Mouse (Mus musculus): ENCODE results near the gene Smg9.
A peak's percentile ranks its signal among the peaks of the same experiment; 100 is the strongest.

The Smg9 gene

DNA sequence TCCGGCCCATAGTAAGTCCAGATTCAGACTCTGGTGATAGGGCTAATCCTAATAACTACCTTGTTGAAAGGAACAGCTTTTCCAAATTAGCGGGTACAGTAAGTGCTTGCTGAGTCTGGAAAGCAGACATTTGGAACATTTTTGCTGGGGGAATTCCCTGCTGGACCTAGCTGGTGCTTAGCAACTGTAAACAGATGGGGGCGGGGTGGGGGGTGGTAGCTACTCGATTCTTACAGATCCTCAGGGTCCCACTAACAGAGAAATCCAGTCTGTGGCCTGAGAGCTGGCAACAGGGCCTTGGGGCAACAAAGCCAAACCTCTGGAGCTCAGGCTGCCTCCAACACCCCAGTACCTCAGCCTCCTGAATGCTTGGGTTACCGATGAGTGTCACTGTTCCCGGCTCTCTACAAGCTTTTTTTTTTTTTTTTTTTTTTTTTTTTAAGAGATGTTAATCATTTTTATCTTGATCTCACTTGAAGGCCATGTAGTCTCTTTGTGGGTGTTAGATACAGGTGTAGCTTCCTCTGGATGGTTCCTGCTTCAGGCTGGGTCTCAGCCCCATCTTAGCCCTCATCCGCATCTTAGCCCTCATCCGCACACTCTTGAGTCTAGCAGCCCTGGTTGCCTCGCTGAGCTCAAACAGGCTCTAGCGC is 21.2 kb upstream of the Smg9 start:
- no peak for DNase-seq

DNA sequence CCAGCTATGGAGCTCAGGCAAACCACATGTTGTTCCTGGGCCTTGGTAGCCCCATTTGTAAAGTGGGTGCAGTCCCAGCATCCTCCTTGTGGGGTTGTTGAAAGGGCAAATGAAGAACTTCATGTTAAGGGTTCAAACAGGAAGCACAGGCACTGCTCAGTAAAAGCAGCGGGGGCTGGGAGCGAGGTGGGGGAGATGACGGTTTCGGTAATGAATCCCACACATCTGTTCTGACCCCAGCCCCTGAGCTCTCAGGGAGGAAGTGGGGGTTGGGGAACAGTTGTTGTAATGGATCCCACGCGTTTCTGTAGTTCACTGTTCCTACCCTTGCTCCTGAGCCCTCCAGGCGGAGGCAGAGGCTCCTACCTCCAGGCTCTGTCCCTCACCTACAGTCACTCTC is 19.5 kb upstream of the Smg9 start:
- DNase-seq, result no peak

DNA sequence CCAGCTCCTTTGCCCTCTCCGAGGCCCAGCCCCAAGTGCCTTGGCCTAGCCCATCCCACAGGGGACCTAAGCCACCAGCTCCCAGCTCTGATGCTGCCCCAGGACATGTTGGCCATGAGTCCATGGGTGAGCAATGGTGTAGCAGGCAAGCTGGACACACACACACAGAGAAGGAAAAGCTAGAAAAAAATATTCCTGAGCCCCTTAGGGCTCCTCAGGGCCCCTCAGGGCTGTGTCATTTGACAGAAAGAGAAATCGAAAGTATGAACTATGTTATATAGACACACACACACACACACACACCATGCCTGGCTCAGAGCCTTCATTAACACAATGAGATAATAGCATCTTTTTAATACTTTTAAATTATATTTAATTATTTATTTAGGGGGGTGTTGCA is 19.0 kb upstream of the Smg9 start:
- DNase-seq, result no peak

DNA sequence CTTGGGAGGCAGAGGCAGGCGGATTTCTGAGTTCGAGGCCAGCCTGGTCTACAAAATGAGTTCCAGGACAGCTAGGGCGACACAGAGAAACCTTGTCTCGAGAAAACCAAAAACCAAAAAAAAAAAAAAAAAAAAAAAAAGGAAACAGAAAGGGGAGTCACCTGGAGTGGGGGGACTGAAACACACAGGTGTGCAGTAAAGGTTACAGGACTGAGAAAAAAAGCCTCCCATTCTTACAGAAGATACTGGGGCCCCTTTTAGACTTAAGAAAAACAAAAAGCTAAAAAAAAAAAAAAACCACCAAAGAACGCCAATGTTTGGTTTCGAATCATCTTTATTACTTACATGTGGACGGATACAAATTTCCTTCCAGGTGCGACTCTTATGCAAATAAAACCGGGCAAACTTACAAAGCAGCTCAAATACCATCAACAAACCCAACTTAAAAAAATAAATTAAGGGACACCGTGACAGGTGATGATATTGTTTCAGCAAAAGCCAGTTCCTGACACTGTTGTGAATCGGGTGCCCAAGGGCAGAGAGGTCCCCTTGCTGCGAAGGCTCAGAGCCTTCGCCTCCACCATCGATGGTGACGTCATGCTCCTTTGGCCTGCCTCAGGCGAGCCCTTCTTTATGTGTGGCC is 16.6 kb upstream of the Smg9 start:
- no peak for DNase-seq

DNA sequence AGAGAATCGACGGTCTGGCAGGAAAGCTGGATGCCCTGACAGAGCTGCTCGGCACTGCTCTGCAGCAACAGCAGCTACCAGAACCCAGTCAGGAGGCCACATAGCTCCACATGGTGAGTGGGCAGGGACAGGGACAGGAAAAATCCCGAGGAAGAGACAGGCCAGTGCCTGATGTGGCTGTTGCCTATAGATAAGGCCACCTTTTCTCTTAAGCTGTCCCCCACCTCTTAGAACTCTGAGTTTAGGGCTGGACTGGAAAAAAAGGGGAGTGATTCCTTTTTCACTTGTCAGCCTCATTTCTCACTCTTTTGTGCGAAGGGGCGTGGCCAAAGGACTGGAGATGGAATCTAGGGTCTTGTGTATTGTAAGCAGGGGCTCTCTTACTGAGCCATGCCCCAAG is 15.3 kb upstream of the Smg9 start:
- DNase-seq, result no peak

DNA sequence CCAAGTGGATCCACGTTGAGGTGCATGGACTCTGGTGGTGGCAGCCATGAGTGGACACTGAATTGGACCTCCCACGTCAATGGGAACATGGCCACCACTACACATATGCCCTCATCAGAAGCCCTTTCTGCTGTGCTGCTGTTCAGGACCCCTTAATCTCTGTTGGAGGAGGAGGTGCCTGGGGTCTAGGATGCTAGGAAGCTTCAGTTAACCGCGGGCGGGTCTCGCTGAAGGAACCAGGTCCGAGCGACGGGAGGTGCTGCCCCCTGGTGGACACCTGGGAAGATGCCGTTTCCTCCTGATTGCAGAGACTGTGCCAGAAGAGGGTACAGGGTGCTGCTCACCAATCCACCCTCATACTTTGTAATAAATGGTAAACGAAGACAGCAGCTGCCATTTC is 14.6 kb upstream of the Smg9 start:
- peak; percentile 66 for DNase-seq

DNA sequence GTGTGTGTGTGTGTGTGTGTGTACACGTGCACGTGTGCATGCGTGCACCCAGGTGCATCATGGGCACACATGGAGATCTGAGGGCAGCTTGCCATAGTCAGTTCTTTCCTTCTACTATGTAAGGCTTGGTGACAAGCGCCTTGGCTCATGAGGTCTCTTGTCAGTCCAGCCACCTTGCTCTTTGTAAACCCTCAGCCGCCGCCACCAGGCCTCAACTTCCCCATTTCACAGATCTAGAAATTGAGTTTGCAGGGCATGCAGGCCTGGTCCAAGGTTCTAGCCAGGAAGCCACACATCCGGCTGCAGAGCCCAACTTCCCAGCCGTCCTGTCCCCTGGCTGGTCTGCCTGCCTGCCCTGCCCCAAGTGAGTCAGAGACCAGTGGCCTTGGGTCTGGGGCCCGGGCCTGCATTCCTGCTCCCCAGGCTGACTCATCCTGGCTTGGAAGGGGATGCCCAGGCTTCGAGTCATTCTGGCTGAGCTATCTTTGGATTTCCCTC is 12.3 kb upstream of the Smg9 start:
- DNase-seq, result no peak

DNA sequence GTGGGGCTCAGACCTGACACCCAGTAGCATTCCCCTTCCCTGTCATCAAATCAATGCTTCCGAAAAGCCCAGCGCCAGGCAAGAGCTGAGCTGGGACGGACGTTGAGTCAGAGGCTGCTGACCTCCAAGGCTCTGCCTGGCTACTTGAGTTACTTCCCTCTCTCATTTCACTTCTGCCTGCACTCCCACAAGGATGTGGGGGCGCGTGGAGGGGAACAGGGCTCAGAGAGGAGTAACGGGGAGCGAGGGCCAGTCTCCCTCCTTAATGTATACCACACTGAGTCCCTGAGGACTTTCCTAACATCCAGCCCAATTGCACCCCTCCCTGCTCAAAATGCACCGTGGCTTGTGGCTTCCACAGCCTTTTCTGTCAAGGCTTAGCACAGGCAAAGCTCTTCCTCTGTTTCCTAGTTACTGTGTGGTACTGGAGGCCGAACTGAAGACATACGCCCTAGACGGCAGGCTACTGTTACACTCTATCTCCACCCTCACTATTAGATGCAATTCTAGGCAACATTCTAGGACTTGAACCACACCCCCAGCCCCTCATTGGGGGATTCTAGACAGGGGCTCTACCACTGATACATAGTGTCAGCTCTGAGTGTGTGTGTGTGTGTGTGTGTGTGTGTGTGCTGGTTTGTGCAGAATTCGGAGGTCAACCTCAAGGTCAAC is 9.8 kb upstream of the Smg9 start:
- DNase-seq, result no peak

DNA sequence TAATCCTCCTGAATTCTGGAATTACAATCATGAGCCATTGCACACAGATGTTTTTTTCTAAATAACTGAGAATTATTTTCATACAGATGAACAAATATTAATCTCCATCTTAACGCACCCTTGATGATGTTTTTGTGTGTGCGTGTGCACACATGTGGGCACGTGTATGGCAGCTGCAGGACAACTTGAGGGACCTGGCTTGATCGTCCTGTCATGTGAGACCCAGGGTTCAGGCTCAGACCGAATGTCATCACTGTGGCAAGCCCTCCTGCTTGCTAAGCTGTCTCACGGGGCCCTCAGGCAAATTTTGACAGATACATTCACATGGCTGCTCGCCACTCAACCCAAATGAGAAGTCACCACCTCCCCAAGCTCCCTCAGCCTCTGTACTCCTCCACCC is 8.9 kb upstream of the Smg9 start:
- DNase-seq, result no peak

DNA sequence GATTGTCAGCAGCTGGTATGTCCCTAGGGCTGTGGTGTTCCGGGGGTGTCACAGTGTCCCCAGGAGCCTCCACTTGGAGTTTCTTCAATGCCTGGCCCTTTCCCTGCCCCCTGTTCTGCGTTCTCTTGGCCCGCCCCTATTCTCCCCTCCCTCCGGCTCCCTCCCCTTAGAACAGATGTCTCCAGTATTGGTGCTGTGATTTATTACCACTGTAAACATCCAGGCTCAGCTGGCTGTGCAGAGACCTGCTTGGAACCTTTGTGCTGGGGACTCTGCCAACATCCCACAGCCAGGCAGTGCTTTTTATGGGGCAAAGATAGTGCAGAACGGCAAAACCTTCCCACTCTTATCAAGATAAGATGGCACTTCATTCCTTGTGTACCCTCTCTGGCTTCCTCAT is 8.3 kb upstream of the Smg9 start:
- DNase-seq, result no peak

DNA sequence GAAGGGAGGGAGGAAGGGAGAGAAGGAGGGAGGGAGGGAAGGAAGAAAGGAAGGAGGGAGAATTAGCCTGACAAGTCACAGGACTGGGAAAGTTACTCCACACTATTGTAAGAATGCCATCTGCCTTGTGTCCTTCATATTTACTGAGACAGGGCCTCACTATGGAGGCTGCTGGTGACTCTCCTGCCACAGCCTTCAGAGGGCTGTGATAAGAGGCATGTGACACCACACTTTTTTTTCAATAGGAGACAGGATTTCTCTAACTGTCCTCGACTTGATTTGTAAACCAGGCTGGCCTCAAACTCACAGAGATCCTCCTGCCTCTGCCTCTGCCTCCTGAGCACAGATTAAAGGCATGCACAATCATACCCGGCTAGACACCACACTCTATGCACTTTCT is 7.7 kb upstream of the Smg9 start:
- no peak for DNase-seq

DNA sequence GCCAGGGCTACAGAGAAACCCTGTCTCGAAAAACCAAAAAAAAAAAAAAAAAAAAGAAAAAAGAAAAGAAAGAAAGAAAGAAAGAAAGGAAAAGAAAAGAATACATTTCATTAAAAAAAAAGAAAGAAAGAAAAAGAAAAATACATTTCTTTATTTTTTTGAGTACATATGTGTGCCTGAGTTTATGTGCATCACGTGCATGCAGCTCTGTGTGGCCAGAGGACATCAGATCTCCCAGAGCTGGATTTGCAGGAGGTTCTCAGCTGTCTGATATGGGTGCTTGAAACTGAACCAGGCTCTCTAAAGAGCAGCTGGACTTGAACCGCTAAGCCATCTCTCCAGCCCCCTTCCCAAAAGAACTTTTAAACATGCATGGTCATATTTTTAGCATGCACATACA is 5.4 kb upstream of the Smg9 start:
- DNase-seq, result no peak

DNA sequence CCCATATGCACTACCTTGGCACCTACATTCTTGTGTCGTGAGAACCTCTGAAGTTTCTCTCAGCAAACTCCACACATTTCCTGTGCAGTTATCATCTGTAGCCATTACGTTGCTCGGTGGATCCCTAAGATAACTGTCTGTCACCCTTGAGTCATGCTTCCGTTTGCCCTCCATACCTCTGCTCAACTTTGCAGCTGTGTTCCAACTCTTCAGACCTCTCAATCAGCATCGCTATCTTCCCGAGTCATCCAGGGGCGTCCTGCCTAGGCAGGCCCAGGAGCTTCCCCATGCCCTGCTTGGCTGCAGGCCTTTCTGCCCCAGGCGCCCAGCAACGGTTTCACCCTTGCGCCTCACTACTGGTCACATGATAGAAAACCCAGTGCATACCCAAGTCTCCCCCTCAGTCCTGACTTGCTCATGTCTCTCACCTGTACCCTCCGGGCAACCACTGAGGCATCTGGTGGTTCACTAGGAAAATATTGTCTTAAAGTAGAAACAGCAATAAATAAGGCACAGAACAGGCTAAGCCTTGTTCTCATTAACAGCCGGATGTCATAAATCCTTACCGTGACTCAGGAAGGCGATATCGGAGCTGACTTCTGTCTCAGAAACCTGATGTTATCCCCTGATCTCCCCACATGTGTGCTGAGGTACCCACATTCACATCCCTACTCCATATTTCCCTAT is 4.8 kb upstream of the Smg9 start:
- no peak for DNase-seq

DNA sequence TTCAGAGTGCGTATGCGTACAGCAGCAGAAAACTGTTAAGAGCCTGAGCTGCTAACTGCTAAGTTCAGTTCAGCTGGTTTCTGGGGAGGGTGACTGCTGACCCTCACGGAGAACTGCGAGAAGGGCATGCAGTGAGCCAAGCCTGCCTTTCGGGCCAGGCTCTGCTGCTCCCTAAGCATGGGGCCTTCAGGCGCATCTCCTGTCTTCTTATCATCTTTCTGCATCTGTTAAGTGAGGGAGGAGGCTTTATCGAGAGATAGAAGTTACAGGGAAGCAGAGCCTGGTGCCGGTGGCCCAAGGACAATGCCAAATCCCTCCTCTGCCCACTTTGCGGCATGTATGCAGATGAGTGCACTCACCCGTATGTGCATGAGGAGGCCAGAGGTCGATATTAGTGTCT is 2.6 kb upstream of the Smg9 start:
- no peak for DNase-seq

DNA sequence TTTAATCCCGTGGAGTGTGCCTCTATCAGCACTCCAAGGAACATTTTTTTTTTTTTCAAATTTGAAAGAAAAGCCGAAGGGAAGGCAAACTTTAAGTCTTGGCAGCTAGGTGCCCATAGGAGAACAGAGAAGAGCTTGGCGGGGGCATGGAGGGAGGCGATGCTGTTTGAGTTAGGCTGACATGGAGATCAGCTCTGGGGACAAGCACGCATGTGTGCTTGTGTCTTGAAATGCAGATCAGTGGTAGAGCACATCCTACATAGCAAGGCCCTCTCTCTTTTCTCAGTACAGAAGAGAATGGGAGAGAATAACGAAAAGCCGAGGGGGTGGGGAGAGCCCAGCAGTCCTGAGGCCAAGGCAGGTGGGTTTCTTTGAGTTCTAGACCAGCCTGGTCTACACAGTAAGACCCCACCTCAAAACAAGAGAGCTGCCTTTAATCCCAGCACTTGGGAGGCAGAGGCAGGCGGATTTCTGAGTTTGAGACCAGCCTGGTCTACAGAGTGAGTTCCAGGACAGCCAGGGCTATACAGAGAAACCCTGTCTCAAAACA is 980 bp upstream of the Smg9 start:
- DNase-seq, result peak; percentile 61

DNA sequence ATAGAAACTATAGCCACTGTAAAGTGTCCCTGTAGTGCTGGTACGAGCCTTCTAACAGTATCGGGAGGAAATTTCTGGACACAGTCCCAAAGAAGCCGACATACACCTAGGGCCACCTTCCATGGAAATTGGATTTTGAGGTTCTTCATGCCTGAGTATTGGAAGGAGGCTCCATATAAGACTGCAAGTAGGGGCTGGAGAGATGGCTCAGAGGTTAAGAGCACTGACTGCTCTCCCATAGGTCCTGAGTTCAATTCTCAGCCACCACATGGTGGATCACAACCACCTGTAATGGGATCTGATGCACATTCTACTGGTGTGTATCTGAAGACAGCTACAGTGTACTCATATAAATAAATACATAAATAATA is 648 bp downstream of the Smg9 start:
- no peak for DNase-seq

DNA sequence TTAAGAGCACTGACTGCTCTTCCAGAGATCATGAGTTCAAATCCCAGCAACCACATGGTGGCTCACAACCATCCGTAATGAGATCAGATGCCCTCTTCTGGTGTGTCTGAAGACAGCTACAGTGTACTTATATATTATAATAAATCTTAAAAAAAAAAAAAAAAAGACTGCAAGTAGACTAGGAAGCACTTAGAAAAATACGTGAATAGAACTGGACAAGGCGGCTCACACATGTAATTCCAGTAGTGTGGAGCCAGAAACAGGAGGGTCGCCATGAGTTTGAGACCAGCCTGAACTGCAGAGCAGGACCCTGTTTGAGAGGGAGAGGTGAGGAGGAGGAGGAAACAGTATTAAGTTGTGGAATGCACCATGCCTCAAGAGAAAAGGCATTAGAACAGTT is 1.1 kb downstream of the Smg9 start:
- peak; percentile 46 for DNase-seq

DNA sequence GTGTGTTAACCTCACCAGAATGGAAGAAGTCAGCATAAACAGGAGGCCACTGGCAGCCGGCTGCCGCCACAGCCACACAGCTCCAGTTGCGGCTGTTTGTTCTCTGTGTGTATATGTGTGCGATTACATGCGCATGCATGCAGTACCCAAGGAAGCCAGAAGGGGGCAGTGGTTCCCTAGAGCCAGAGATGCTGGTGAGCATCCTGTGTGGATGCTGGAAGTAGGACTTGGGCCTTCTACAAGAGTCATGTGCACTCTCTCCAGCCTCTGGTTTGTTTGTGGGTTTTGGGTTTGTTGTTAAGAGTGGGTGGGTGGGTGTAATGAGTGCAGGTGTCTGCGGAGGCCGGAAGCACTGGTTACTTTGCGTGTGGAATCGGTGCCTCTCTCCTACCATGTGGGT is 3.4 kb downstream of the Smg9 start:
- DNase-seq, result no peak

DNA sequence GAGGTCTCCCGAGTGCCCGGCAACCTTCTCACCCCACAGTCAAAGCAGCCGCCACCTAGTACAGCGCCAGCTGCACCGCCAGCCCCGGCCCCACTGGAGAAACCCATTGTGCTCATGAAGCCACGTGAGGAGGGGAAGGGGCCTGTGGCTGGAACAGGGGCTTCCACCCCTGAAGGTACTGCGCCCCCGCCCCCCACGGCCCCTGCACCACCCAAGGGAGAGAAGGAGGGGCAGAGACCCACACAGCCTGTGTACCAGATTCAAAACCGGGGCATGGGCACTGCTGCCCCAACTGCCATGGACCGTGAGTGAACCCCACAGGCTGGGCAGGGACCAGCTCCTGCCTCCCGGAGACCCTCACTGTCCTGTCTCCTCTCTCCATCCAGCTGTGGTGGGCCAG is 6.2 kb downstream of the Smg9 start:
- peak; percentile 39 for DNase-seq

DNA sequence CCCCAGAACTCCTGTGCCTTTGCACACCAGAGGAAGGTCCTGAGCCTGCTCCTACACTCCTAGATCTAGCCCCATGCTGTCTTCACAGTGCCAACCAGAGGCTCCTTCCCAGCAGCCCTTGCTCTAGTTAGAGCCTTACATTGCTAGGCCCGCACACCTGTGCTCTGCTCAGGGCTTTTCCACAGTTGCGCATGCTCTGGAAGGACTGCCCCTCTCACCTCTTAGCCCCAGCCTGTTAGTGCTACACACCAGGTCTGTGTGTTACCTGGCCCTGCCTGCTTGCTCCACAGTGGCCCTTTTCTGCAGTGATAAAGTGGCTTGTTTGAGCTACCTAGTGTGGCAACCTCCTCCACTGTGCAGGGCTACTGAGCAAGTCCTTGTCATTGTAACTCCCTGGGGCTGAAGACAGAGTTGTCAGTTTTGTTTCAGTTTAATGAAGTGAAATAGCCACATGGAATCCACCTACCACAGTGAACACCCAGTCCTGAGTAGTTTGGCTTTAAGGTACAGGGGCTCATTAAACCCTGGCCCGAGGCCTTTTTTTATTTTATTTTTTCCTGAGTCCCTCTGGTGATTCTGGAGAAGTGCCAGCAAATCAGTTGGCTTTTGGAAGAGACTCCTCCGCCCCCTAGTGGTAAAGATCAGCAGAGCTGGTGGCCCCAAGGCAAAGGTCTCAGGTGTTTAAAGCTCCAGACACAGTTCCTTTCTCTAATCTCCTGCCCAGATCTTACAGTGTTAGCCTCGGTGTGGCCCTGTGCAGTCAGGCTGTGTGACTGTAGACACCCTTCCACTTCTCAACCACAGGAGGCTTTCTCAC is 7.3 kb downstream of the Smg9 start:
- peak; percentile 93 for DNase-seq

DNA sequence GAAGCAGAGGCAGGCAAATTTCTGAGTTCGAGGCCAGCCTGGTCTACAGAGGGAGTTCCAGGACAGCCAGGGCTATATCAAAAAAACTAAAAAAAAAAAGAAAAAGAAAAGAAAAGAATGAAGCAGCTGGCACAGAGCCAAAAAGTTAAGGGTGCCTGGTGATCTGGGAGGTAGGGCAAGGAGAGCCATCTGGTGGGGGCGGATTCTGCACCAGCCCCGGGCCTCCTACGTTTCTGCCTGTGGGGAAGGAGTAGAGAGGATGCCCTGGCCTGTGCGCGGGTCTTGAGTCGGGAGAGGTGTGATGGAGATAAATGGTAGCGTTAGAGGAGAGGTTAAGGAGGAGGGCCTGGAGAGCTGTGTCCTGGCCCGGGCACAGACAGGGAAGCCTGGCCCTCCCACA is 8.8 kb downstream of the Smg9 start:
- peak; percentile 53 for DNase-seq

DNA sequence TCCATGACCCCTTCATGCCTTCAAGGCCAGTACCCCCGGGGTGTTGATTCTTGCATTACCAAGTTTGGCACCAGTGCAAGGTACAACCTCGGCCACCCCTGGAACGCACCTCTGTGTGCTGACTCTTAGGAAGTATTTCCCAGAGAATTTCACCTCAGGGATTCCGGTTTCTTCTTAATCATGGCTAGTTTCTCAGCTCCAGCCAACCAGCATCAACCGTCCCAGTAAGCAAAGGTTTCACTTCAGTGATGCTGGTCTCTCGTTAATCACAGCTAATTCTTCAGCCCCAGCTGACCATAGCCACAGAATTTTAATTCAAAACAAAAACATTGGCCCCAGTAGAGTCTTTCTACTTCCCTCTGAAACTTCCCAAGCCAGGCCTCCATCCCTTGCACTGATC is 10.7 kb downstream of the Smg9 start:
- no peak for DNase-seq

DNA sequence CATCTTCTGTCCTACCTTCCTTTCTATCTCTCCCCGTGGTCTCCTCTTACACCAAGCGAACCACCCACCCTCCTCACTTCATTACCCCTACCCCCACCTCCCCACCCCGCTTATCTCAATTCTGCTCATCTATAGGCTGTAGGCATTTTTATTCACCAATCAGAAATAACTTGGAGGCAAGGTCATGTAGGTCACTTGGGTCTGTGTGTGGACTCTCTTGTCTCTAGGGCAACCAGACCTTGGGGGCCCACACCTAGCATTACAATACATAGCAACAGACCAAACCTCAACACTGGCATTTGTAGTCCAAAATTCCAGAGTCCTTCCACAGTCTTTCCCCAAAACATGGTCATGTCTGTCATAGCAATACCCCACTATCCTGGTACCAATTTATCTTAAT is 11.4 kb downstream of the Smg9 start:
- DNase-seq, result no peak

All from cerebellum, adult 9-10 months (tissue).